Mouse (Mus musculus) gastrocnemius, postnatal 36 days (tissue): ENCODE measurements at regions not wholly inside any gene's neighbourhood (a gene's known extent, or its start where the extent isn't known, plus 50 kb on each side); places are given as distances from the start of the nearest gene placed in this dataset.

Experiments used
- DNase-seq, 2 experiments: peaks; one replicate each; pipeline ENCODE4 v3.0.0; 2022
- intact Hi-C: fragments of 180-260 bp; cut with DNase I; formaldehyde crosslinking; loops from one replicate; pipeline ENCODE4 v1.15.1; 2025

DNA sequence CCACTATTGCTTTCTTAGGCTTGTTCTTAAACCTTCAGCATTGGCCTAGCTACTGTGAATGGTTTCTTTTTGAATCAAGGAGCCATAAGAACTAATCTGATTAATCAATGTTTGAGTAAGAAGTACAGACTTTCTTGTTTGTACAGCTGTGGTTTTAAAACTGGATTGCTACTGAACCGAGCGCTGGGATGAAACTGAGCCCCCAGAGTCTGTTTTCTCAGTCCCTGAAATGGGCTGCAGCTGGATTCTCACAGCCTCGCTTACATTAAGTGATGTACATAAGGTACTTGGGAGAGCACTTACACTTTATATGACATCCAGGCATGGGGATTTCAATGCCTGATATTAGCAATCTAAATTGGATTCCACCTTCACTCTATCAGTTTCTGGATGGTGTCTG is 474.5 kb downstream of the Bckdhb start:
- no peak for DNase-seq
- intact Hi-C loops = no loop called here

DNA sequence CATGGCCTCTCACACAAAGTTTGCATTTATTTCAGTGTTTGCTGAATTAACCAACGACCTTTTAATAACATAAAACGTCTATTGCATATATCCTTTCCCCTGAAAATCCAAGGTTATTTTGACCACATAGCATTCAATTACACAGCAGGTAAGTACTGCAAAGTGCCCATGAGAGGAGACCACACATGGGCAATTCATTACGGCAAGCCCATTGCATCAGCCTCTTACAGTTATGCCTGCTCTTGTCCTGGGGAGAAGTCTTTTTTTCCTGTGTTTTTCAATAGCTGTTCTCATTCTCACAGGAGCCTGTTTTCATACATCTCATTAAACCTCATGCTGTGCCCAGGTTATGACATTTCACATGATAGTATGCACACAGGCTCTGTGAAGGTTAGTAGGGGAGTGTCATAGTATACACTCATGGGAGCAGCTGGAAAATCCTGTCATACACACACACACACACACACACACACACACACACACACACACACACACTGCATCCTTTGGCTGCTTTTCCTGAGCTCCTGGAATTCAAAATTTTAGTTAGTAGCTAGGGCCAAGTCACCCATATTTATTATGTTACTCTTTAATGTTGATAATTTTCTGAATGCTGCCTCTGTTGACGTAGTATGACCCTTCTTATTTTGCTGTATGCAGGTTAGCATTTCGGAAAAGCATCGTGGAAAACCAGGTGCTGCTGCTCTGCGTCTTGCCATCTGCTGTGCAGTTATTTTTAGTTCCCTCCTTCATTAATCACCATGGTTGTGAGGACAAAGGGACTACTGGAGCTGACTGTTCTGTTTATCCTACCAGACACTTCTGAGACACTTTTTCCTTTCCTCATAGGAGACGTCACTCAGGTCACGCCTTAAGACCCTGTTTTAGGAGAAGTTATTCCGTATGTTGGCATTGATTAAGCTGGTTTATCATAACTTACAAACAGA is 483.6 kb downstream of the Bckdhb start:
- DNase-seq = no peak
- intact Hi-C loops = no loop called here
